Mouse (Mus musculus): ENCODE measurements at regions not wholly inside any gene's neighbourhood (a gene's known extent, or its start where the extent isn't known, plus 50 kb on each side); places are given as distances from the start of the nearest gene placed in this dataset.
A peak's percentile ranks its signal among the peaks of the same experiment; 100 is the strongest.

- DNase-seq (ENCODE audit: low spot score in 2 of 2) = no peak
These were observed 455.5 kb upstream of the Tbx3 start for GRCm38 (mm10) chr5:119214937-119215336.

DNA sequence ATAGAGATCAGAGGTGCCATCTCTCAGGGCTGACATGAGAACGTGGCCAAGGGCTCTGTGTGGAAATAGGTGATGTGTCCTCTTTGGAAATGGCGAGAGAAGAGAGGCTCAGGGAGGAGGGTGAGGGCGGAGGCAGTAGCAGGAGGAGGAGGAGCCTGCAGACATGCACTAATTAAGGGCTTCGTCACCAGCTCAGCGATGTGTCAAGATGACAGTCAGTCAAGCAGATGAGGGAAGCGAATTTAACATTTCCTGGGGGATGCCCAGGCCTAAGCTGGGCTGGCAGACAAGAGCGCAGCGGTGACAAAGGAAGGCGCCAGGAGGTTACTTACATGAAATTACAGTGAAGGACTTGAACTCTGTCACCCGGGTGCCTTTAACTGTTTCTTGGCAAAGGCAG lies 455.1 kb upstream of the Tbx3 start:
- DNase-seq (ENCODE audit: low spot score in 2 of 2) = no peak

DNA sequence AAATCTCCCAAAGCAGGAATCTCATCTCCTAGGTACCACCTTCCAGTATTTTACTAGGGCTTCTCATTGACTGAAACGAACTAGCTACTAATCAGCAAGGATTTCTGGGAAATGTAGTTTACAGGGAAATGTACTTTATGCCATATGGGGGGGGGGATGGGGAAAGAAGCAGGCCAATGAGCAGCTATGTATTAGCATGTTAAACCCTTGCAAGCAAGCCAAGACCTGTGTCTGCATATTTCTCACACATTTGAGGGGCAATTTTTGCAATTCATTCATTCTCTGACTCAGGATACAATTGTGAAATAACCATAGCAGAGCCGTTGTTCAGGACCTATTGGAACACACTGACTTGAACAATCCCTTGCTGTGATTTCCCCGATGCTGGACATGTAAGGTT lies 454.3 kb upstream of the Tbx3 start:
- no peak for DNase-seq (ENCODE audit: low spot score in 2 of 2)

GRCm38 (mm10) chr5:119217077-119217476 lies 453.4 kb upstream of the Tbx3 start:
- DNase-seq (ENCODE audit: low spot score in 2 of 2) = no peak

GRCm38 (mm10) chr5:119228691-119229090 lies 441.8 kb upstream of the Tbx3 start:
- DNase-seq (ENCODE audit: low spot score in 2 of 2) = no peak

- no peak for DNase-seq (ENCODE audit: low spot score in 2 of 2)
These were observed 437.5 kb upstream of the Tbx3 start for GRCm38 (mm10) chr5:119232941-119233340.

DNA sequence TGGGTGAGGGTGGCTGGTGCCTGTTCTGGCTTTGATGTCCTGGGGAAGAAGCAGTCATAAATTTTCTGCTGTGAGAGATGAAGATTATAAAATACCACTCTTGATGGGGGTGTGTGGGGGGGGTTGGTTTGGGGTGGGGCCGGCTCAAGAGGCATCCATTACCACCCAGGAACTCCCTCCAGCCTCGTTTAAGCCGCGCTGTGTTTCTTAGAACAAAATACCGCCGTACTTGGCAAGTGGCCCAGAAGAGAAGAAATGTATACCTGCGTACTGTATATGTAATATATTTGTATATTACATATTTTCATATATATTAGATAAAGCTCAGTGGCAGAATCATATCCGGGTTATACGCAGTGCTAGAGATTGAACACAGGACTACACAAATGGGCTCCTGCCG lies 434.6 kb upstream of the Tbx3 start:
- no peak for DNase-seq (ENCODE audit: low spot score in 2 of 2)

DNA sequence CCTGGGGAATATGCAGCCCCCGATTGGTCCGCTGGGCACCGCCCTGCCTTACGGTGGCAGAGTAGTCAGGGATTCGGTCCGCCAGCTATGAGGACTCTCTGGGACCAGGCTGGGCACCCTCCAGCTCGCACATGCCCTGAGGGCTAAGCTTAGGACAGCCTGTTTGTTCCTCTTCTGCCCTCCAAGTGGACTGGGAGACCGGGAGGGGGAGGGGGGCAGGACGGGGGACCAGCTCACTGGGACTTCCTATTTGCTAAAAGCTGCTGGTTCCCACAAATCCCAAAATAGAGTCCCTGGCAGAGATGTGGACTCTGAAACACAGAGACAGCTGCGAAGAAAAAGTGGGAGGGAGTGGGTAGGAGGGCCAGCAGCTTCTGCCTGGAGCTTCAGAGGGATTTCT lies 423.6 kb upstream of the Tbx3 start:
- no peak for DNase-seq (ENCODE audit: low spot score in 2 of 2)

DNA sequence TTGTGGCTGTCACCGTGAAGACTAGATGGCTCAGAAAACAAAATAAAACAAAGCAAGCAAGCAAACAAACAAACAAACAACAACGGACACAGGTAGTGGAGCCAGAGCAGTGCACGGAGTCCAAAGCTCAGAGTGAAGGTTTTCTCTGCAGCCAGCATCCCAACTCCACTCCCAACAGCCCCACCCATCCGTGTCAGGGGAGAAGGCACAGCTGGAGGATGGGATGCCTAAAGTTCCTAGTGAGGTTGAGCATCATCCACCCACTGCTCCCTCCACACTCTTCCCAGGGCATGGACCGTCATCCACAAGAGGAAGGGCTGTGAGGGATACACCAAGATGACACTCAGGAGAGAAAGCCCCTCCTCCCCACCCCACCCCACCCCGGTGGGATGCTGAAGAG lies 421.8 kb upstream of the Tbx3 start:
- peak in 1 of 2 experiments; percentile 38 for DNase-seq (ENCODE audit: low spot score in 2 of 2)

GRCm38 (mm10) chr5:119249124-119249718 lies 421.2 kb upstream of the Tbx3 start:
- no peak for DNase-seq (ENCODE audit: low spot score in 2 of 2)

DNA sequence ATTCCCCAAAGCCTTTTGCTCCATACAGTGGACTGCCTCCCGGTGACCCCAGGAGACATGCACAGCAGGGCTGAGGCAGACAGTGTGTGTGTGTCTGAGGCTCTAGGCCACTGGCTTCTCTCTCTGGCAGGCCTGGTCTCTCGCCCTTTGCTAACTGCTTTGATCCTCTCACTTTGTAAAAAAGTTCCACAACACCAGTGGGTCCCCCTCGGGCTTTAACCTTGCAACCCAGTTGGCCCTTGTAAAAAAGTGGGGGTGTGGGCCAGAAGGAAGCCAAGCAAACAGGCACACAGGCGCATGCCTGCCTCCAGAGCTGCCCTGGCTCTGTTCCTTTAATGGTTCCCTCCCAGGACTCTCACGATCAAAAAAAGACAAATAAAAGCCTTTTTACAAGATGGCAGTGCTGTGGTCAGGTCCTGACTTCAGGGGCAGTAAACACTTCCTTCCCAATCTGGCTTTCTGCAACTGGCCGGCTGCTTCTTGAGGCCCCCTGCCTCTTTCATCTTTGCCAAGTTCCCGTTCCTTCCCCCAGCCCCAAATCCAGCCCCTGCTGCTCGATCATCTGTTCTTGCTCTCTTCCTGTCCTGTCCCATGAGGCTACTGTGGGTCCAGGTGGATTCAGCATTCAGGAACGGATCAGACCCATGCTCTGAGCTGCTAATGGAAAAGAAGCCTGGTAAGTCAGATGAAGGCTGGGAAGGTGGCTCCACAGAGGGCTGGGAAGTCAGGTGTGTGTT lies 419.0 kb upstream of the Tbx3 start:
- no peak for DNase-seq (ENCODE audit: low spot score in 2 of 2)

GRCm38 (mm10) chr5:119257374-119258120 lies 412.9 kb upstream of the Tbx3 start:
- DNase-seq (ENCODE audit: low spot score in 2 of 2) = no peak

DNA sequence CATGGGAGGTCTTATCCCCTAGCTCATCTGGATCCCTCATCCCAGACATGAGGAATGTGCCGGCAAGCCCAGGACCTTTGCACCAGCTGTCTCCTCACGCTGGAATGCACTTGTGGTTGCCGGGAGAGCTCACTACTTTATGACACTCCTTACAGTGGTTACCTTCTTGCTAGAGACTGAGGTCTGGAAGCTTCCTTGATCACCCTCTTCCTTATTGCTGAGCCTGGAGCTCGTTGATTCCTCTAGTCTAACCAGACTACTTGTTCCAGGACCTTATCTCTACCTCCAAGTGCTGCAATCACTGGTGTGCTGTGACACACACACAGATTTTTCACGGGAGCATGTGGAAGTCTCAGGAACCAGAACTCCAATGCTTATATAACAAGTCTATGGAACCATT lies 411.6 kb upstream of the Tbx3 start:
- DNase-seq (ENCODE audit: low spot score in 2 of 2) = no peak

GRCm38 (mm10) chr5:119265149-119265890 lies 405.1 kb upstream of the Tbx3 start:
- DNase-seq (ENCODE audit: low spot score in 2 of 2) = peak in 1 of 2 experiments; percentile 48

GRCm38 (mm10) chr5:119271234-119271852 lies 399.1 kb upstream of the Tbx3 start:
- no peak for DNase-seq (ENCODE audit: low spot score in 2 of 2)

DNA sequence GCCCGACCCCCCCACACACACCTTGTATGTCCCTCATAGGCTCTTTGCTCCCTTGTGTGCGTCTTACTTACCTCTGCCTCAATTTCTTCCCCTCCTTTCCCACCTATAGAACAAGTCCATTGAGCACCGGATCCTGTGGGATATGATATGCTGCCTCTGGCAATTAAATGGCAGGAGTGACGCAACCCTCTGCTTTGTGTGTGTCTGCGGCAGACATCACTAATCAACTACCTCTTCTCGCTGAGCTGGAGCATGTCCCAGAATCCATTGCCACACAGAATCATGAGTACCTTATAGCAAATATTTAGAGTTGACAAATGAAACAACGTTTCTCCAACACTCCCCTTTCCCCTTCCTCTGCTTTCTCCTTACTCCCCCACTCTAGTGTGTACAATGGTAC lies 397.3 kb upstream of the Tbx3 start:
- DNase-seq (ENCODE audit: low spot score in 2 of 2) = no peak

DNA sequence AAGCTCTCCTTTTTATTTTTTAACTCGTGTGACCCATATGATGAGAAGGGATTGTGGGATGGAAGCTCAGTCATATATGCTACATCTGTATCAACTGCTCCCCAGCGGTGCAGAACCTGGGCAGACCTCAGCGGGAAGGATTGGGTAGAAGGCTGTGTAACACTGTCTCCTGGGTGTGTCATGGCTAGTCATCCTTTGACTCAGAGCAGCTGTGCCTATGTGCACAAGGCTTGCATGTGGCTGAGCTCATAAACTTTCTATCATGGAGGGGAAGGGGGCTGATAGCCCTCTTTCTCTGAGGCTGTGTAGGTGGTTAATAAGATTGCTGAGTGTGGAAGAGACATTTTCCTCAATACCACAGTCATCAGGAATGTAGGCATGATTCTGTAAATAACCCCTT lies 396.9 kb upstream of the Tbx3 start:
- DNase-seq (ENCODE audit: low spot score in 2 of 2) = no peak

DNA sequence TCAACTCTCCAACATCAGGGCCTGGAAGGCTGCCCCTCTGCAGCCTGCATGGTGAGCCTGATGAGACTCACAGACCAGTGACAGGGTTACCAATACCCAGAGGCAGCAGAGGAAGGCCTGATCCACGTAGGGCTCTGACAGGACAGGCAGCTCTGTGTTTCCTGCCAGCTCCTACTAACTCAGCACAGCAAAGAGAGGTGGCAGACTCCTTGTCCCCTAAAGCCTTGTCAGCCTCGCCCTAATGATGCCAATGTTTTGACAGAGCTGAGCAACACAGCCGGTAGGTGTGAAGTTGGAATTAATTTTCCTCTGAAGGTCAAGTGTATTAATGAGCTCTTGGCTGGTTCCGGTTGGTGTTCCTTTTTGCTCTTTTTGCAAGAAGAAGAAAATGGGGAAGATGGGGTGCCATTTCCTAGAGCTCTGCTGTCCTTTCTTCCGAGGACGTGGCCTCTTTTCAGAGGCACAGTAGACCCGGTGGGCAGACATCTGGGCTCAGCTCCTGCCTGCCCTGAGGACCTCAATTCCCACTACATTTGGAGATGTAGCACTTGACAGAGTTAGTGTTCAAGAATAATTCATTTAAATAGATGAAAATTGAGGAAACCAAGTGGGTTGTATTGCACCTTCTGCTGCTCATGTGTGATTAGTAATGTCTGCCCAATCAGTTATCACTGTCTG lies 395.5 kb upstream of the Tbx3 start:
- no peak for DNase-seq (ENCODE audit: low spot score in 2 of 2)

GRCm38 (mm10) chr5:119280146-119280545 lies 390.3 kb upstream of the Tbx3 start:
- DNase-seq (ENCODE audit: low spot score in 2 of 2) = no peak

DNA sequence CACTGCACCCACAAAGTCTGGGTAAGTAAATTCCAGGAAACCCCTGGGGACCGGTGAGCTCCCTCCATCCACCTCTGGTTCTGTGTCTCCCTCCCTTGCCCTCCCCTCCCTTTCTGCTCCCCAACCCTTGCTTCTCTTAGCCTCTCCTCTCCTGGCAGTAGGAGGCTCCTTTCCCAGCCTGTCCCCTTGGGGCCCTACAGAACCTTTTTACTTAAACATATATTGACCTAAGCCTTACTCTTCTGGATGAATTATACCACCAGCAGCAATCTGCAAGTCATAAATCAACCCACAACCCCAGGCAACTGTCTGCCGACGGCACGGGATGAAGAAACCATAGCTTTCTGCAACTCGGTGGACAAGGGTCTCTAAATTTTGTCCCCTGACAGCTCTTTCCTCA lies 380.7 kb upstream of the Tbx3 start:
- DNase-seq (ENCODE audit: low spot score in 2 of 2) = no peak

- DNase-seq (ENCODE audit: low spot score in 2 of 2) = no peak
These were observed 378.1 kb upstream of the Tbx3 start for GRCm38 (mm10) chr5:119292323-119292722.

All from urinary bladder, adult 18-20 months (tissue).